Mouse (Mus musculus) kidney, embryonic 15.5 days (tissue): Measurements from ENCODE around the gene H2-Ob. TPM values are rescaled to one million over a fixed set of nuclear protein-coding genes. Genes with fewer than 3 reads are reported as not detected.

Experiments used
- ATAC-seq: fragments of 200-750 bp; cut with Nextera tagmentation; replicated peaks from 2 replicates; pipeline ENCODE4 v1.8.0; 2017; ENCODE audit warnings: moderate TSS enrichment; ENCODE audit not compliant: low FRiP score
- H3K27ac ChIP-seq: fragments of 300-500 bp; sonication (generic); 2 replicates; pipeline ENCODE4 v1.5.1; 2015; ENCODE audit warnings: mild to moderate bottlenecking, inconsistent platforms
- H3K27me3 ChIP-seq: fragments of 300-500 bp; sonication (generic); 2 replicates; pipeline ENCODE4 v1.6.1; 2015; ENCODE audit warnings: inconsistent platforms
- H3K36me3 ChIP-seq: fragments of 300-500 bp; sonication (generic); 2 replicates; pipeline ENCODE4 v1.6.1; 2015; ENCODE audit warnings: inconsistent platforms
- H3K4me1 ChIP-seq: fragments of 300-500 bp; sonication (generic); 2 replicates; pipeline ENCODE4 v1.6.1; 2015; ENCODE audit warnings: inconsistent platforms
- H3K4me2 ChIP-seq: fragments of 300-500 bp; sonication (generic); 2 replicates; pipeline ENCODE4 v1.6.1; 2015; ENCODE audit warnings: moderate library complexity, mild to moderate bottlenecking, inconsistent platforms
- H3K4me3 ChIP-seq: fragments of 300-500 bp; sonication (generic); replicated peaks from 2 replicates; pipeline ENCODE4 v1.5.1; 2015; ENCODE audit warnings: mild to moderate bottlenecking, inconsistent platforms
- H3K9ac ChIP-seq: fragments of 300-500 bp; sonication (generic); 2 replicates; pipeline ENCODE4 v1.6.1; 2015; ENCODE audit warnings: mild to moderate bottlenecking, inconsistent platforms
- H3K9me3 ChIP-seq: fragments of 300-500 bp; sonication (generic); replicated peaks from 2 replicates; pipeline ENCODE4 v1.6.1; 2016; ENCODE audit warnings: inconsistent platforms
- WGBS: fragments of 180-500 bp; shearing (Covaris S2); methylation state at CpG from one replicate; pipeline ENCODE4 v1.1.7; 2015; ENCODE audit warnings: mixed read lengths; 5-methylcytosine and 5-hydroxymethylcytosine counted together
- polyA plus RNA-seq: library from polyadenylated mRNA; unstranded; fragments of >200 nt; fragmentation: Nextera tagmentation; extraction: Ambion mirVana; gene quantifications from 2 replicates; pipeline ENCODE4 v1.2.1, GENCODE M21; 2015

H2-Ob gene
- polyA plus RNA-seq, 1 experiment from 2014 or later = 0.13 TPM

DNA sequence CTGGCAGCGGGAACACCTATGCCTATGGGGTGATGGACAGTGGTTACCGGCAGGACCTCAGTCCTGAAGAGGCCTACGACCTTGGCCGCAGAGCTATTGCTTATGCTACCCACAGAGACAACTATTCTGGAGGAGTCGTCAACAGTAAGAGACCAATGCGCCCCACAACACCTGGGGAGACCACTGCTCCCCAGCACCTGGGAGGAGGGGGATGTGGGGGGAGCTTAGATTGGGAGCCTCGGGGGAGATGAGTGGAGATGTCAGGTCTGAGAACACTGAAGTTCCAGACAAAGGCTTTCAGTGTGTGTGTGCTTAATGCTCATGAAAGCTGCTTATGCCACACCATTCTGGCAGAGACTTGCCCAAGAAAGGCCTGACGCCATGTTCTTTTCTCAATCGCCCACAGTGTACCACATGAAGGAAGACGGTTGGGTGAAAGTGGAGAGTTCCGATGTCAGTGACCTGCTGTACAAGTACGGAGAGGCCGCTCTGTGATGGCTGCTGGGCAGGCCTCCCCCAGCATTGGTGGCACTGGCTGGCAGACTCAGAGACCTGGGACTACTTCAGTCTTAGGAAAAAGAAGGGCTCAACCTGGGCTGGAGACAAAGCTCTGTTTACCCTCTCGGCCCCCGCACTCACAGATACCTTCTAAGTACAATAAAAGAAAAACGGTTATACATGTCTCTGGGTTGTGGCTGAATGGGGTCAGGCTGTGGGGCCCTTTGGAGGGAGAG, 37.8 kb upstream of the H2-Ob start:
- H3K4me3 ChIP-seq = no peak overlapping the region
- no peaks in the 10 kb centered on the region for H3K36me3 ChIP-seq
- H3K4me1 ChIP-seq = peaks cover 32% of the 10 kb centered on the region
- no peak overlapping the region for H3K27ac ChIP-seq
- peaks cover 64% of the 10 kb centered on the region for H3K27me3 ChIP-seq
- 87% methylated on average over 16 of the region's 16 CpGs for WGBS
- no peak overlapping the region for H3K4me2 ChIP-seq
- H3K9ac ChIP-seq = no peak overlapping the region
- ATAC-seq = no peak
- no peaks in the 10 kb centered on the region for H3K9me3 ChIP-seq

DNA sequence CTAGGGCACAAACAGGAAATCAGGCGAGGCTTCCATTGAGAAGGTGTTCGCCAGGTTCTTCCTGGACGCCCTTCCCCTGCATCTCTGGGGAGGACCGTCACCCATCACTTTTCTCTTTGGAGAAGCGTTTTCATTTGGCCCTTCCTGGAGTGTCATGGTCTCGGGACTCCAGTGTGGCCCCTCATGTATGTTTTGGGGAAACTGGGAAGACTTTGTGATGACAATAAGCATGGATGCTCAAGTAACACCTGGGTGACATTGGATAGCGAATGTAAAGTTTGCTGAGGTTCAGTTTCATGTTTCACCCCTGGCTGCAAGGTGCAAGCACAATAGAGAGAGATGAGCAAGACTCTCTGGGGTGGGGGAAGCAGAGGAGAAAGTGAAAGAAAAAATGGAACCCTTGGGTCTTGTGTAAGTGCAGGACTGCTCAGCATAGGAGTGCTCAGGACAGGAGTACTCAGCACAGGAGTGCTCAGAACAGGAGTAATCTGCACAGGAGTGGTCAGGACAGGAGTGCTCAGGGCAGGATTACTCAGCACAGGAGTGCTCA, 37.1 kb upstream of the H2-Ob start:
- Histone ChIP-seq H3K36me3 (no peaks in the 10 kb centered on the region), H3K4me1 (peaks cover 31% of the 10 kb centered on the region), H3K4me2 (no peak overlapping the region), H3K27ac (no peak overlapping the region), H3K9me3 (no peaks in the 10 kb centered on the region), H3K27me3 (peaks cover 64% of the 10 kb centered on the region), H3K9ac (no peak overlapping the region), H3K4me3 (no peak overlapping the region)
- 75% methylated on average over 7 of the region's 7 CpGs for WGBS
- no peak for ATAC-seq

DNA sequence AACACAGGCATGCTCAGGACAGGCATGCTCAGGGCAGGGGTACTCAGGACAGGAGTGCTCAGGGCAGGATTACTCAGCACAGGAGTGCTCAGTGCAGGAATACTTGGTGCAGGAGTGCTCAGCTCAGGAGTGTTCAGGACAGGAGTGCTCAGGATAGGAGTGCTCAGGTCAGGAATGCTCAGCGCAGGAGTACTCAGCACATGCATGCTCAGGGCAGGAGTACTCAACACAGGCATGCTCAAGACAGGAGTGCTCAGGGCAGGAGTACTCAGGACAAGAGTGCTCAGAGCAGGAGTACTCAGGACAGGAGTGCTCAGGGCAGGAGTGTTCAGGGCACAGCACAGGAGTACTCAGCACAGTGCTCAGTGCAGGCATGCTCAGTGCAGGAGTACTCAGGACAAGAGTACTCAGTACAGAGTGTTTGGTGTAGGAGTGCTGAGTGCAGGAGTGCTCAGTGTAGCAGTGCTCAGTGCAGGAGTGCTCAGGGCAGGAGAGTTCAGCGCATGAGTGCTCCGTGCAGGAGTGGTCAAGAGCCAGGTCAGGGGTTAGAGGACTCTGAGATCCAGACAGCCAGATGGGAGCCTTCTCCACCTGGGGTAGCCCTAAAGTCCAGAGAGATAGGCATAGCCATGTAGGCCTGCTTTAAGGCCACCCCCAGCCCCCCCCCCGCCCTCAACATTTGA, 35.8 kb upstream of the H2-Ob start:
- H3K4me1 ChIP-seq = peaks cover 18% of the 10 kb centered on the region
- H3K27ac ChIP-seq = no peak overlapping the region
- H3K4me3 ChIP-seq = no peak overlapping the region
- H3K4me2 ChIP-seq = no peak overlapping the region
- no peaks in the 10 kb centered on the region for H3K36me3 ChIP-seq
- H3K9me3 ChIP-seq = no peaks in the 10 kb centered on the region
- WGBS = 69% methylated on average over 4 of the region's 4 CpGs
- no peak overlapping the region for H3K9ac ChIP-seq
- peaks cover 58% of the 10 kb centered on the region for H3K27me3 ChIP-seq
- peak; percentile 30; the same call in 1 of the 2 replicates for ATAC-seq

DNA sequence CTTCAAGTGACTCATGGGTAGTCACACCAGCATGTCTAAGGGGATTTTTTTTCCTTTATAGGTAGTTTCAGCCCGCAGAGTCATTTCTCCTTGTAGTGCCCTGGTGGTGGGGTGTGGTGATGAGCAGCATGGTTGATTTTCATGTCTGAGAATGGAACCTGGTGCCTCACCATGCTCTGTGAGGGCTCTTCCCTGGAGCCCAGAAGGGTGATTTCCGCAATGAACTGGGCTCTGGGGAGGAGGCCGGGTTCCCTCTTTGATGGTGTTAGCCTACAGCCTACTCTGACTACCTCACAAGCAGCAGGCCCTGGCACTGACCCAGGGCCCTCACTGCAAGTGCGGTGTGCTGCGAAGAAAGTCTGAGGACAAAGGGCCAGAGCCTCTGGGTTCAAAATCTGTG, 35.3 kb upstream of the H2-Ob start, which contains the start of gene Tap2:
Gene Tap2, plus strand, starts transcription at position 84 of the 400 bp plus-strand sequence.
- Histone ChIP-seq H3K27me3 (peaks cover 56% of the 10 kb centered on the region), H3K9ac (peak within 1 kb of the TSS; percentile 66), H3K4me1 (peaks cover 12% of the 10 kb centered on the region), H3K4me3 (peak within 1 kb of the TSS; percentile 81), H3K4me2 (peak within 1 kb of the TSS; percentile 96), H3K9me3 (no peaks in the 10 kb centered on the region), H3K36me3 (no peaks in the 10 kb centered on the region), H3K27ac (no peak within 1 kb of the TSS)
- WGBS = 60% methylated on average over 5 of the region's 5 CpGs
- ATAC-seq = no peak

DNA sequence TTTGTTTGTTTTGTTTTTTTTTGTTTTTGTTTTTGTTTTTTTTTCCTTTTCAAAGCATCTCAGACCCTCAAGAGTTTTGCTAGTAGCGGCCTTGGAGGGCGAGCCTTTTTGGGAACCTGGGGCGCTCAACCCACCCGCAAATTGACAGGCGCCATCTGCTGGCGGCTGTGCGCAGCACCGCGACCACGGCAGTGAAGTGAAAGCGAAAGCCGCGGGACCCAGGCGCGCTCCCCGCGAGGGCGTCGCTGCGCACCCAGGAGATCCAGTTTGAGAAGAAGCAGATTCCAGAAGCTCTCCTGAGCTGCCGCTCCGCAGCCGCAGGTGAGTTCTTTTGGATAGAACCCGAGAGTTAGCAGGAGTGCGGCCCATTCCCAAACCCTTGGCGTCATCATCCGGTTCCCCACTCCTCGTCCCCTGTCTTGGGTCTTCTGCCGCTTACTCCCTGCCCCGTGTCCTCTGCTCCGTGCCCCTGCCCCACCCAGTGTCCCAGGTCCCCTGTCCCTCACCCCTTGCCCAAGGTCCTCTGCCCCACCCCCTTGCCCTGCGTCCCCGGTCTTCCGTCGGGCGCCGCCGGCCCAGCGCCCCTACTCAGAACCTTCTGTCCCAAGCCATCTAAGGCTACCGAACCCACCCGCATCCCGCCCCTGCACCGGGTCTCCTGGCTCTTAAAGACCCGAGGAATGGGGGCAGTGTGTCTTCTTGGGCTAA, 34.2 kb upstream of the H2-Ob start:
- H3K4me1 ChIP-seq = peaks cover 11% of the 10 kb centered on the region
- H3K9ac ChIP-seq = peak overlapping the region; percentile 66
- H3K36me3 ChIP-seq = no peaks in the 10 kb centered on the region
- H3K27me3 ChIP-seq = peaks cover 57% of the 10 kb centered on the region
- no peak overlapping the region for H3K27ac ChIP-seq
- H3K9me3 ChIP-seq = no peaks in the 10 kb centered on the region
- peak overlapping the region; percentile 81 for H3K4me3 ChIP-seq
- peak overlapping the region; percentile 96 for H3K4me2 ChIP-seq
- under 1% methylated on average over 44 of the region's 44 CpGs for WGBS
- peak; percentile 68; the same call in 1 of the 2 replicates for ATAC-seq

DNA sequence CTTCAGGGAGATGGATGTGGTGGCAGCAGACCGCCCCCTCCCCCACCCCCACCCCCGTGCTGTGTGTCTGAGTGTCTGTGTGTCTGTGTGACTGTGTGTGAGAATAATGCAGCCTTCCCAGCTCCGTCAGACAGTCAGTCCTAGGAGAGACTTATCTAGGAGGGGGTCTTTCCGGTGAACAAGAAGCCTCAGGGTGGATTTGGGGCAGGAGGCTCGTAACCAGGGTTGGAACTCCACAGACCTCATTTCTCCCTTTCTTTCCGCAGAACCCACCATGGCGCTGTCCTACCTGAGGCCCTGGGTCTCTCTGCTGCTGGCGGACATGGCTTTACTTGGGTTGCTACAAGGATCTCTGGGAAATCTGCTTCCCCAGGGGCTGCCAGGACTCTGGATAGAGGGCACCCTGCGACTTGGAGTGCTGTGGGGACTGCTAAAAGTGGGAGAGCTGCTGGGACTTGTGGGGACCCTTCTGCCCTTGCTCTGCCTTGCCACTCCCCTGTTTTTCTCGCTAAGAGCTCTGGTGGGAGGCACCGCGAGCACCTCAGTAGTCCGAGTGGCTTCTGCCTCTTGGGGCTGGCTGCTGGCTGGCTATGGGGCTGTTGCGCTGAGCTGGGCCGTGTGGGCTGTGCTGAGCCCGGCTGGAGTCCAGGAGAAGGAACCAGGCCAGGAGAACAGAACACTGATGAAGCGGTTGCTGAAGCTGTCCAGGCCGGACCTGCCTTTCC, 33.5 kb upstream of the H2-Ob start:
- Histone ChIP-seq H3K4me2 (peak overlapping the region; percentile 96), H3K9ac (peak overlapping the region; percentile 66), H3K9me3 (no peaks in the 10 kb centered on the region), H3K27me3 (peaks cover 61% of the 10 kb centered on the region), H3K4me1 (peaks cover 11% of the 10 kb centered on the region), H3K27ac (no peak overlapping the region), H3K36me3 (no peaks in the 10 kb centered on the region), H3K4me3 (peak overlapping the region; percentile 81)
- WGBS = 13% methylated on average over 18 of the region's 18 CpGs
- ATAC-seq = no peak

DNA sequence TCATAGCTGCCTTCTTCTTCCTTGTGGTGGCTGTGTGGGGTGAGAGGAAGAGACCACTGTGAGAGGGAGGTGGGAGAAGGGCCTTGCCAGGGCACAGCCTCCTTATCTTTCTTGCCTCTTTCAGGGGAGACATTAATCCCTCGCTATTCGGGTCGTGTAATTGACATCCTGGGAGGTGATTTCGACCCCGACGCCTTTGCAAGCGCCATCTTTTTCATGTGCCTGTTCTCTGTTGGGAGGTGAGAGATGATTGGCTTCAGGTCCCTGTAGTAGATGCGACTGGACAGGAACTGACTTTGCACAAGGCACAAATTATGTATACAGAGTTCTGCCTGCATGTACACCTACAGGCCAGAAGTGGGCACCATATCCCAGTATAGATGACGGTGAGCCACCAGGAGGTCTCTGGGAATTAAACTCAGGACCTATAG, 32.9 kb upstream of the H2-Ob start:
- peaks cover 67% of the 10 kb centered on the region for H3K27me3 ChIP-seq
- peak overlapping the region; percentile 81; the same call in 1 of the 2 replicates for H3K4me3 ChIP-seq
- H3K4me2 ChIP-seq = peak overlapping the region; percentile 96; the same call in 1 of the 2 replicates
- ATAC-seq = no peak
- WGBS = 21% methylated on average over 9 of the region's 9 CpGs
- H3K9me3 ChIP-seq = no peaks in the 10 kb centered on the region
- H3K27ac ChIP-seq = no peak overlapping the region
- peaks cover 11% of the 10 kb centered on the region for H3K4me1 ChIP-seq
- H3K36me3 ChIP-seq = no peaks in the 10 kb centered on the region
- no peak overlapping the region for H3K9ac ChIP-seq

DNA sequence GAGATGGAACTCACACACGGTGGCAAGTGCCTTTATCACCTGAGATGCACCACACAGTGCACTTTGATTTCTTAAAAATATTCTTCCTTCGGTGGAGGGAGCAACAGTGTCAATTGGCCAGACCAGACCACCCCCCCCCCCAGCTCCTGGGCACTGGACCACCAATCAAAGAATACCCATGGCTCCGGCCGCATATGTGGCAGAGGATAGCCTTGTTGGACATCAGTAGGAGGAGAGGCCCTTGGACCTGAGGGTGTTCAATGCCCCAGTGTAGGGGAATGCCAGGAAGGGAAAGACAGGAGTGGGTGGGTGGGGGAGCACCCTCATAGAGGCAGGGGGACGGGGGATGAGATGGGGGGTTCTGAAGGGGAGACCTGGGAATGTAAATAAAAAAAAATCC, 32.0 kb upstream of the H2-Ob start:
- no peak overlapping the region for H3K27ac ChIP-seq
- ATAC-seq = no peak
- no peaks in the 10 kb centered on the region for H3K9me3 ChIP-seq
- H3K4me3 ChIP-seq = no peak overlapping the region
- peaks cover 12% of the 10 kb centered on the region for H3K4me1 ChIP-seq
- no peak overlapping the region for H3K4me2 ChIP-seq
- H3K9ac ChIP-seq = no peak overlapping the region
- H3K36me3 ChIP-seq = no peaks in the 10 kb centered on the region
- peaks cover 74% of the 10 kb centered on the region for H3K27me3 ChIP-seq
- WGBS = 86% methylated on average over 5 of the region's 5 CpGs

DNA sequence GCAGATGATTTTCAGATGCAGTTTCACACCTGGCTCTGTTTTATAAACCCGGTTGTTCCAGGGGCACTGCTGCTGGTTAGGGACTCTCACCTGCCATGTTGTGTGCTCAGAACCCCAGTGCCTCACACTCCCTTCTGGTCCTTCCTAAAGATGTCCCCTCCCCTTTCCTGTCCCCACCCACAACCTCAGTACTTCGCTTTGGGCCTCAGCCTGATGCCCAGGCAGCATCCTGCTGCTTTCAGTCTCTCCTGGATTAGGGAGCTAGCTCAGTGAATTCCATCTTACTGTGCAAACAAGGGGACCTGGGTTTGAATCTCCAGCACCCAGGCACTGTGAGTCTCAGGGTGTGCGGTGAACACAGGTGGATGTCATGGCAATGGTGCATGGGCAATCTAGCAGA, 31.2 kb upstream of the H2-Ob start:
- Histone ChIP-seq H3K36me3 (no peaks in the 10 kb centered on the region), H3K4me3 (no peak overlapping the region), H3K9me3 (no peaks in the 10 kb centered on the region), H3K9ac (no peak overlapping the region), H3K27me3 (peaks cover 81% of the 10 kb centered on the region), H3K4me2 (no peak overlapping the region), H3K27ac (no peak overlapping the region), H3K4me1 (peaks cover 16% of the 10 kb centered on the region)
- no peak for ATAC-seq
- 64% methylated on average over 3 of the region's 3 CpGs for WGBS

DNA sequence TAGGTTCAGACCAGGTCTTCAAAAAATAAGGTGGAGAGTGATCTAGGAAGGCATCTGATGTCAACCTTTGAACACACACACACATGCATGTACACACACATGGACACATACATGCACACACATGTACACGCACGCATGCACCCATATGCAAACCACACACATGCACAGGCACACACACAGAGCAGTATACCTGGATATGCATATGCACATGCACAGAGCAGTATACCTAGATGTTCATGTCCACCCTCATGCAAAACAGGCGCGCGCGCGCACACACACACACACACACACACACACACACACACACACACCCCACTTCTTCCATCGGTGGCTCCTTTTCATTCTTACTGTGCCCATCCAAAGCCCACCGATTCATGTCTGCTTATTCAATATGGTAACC, 30.8 kb upstream of the H2-Ob start:
- H3K4me2 ChIP-seq = no peak overlapping the region
- peaks cover 83% of the 10 kb centered on the region for H3K27me3 ChIP-seq
- no peaks in the 10 kb centered on the region for H3K9me3 ChIP-seq
- no peak overlapping the region for H3K27ac ChIP-seq
- H3K9ac ChIP-seq = no peak overlapping the region
- WGBS = 94% methylated on average over 9 of the region's 9 CpGs
- no peak overlapping the region for H3K4me3 ChIP-seq
- no peaks in the 10 kb centered on the region for H3K36me3 ChIP-seq
- peaks cover 16% of the 10 kb centered on the region for H3K4me1 ChIP-seq
- no peak for ATAC-seq

DNA sequence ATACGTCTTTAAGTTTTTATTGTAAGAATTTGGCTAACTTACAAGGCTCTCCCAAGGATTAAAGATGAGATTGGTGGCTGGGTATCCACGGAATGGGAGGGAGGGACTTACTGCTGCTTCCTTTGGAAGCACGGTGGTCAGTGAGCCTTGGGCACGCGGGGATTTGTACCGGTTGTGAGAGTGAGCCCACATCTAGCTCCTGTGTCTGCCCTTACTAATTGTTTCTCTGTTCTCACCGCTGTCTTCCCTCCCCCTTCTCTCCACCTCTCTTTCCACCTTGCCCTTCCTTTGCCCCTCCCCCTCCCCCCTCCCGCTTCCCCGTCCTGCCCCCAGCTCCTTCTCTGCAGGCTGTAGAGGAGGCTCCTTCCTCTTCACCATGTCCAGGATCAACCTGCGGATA, 30.3 kb upstream of the H2-Ob start:
- WGBS = 24% methylated on average over 8 of the region's 10 CpGs
- H3K27me3 ChIP-seq = peaks cover 83% of the 10 kb centered on the region
- H3K36me3 ChIP-seq = no peaks in the 10 kb centered on the region
- no peak overlapping the region for H3K4me2 ChIP-seq
- H3K27ac ChIP-seq = no peak overlapping the region
- no peak overlapping the region for H3K4me3 ChIP-seq
- no peak for ATAC-seq
- H3K9me3 ChIP-seq = no peaks in the 10 kb centered on the region
- H3K9ac ChIP-seq = no peak overlapping the region
- H3K4me1 ChIP-seq = peaks cover 16% of the 10 kb centered on the region
